Mouse (Mus musculus): ENCODE results near the gene Twsg1. TPM values are rescaled to one million over a fixed set of nuclear protein-coding genes. Genes with fewer than 3 reads are reported as not detected.

Gene Twsg1
- polyA plus RNA-seq, 1 experiment: 18.8 TPM

DNA sequence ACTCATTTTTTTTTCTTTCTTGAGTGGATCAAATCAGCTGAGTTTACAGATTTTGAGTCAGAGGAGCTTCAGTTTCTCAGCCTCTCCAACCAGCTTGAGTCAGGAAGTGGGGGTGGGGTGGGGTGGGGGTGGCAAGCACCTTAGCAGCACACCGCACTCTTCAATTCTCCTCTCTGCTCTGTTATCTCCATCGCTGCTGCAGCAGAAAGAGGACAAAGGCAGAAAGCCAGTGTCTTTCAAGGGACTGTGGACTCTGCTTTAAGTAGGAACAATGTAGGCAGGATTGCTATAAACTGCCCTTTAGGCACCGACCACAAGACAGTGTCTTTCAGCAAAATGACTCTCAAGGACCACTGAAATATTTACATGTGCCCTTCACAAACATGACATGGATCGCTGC is 2.9 kb upstream of the Twsg1 start:
- Histone ChIP-seq H3K79me2 (ENCODE audit: control insufficient read depth, insufficient read depth) (peaks cover 13% of the 10 kb centered on the region), H3K4me3 (ENCODE audit: insufficient read depth, poor library complexity, severe bottlenecking) (no peak overlapping the region), H3K36me3 (ENCODE audit: control insufficient read depth, insufficient read depth) (no peaks in the 10 kb centered on the region), H3ac (ENCODE audit: control insufficient read depth, insufficient read length, low read depth) (no peak overlapping the region), H3K27me3 (ENCODE audit: control insufficient read depth, insufficient read depth, insufficient read length) (no peaks in the 10 kb centered on the region), H3K79me3 (ENCODE audit: low read depth) (no peaks in the 10 kb centered on the region)
- TF ChIP-seq MYOG (IDR thresholded peaks at IDR 0.05; ENCODE audit: control insufficient read depth, extremely low read depth, insufficient read length) (no peak), CTCF (IDR thresholded peaks at IDR 0.05; ENCODE audit: control insufficient read depth, insufficient read depth, insufficient read length) (no peak), MYOD1 (IDR thresholded peaks at IDR 0.05; ENCODE audit: control insufficient read depth, insufficient read length, low read depth) (no peak), MAX (IDR thresholded peaks at IDR 0.05) (no peak), CEBPB (IDR thresholded peaks at IDR 0.05; ENCODE audit: low read depth) (no peak), USF1 (IDR thresholded peaks at IDR 0.05; ENCODE audit: low read depth) (no peak), FOSL1 (IDR thresholded peaks at IDR 0.05; ENCODE audit: insufficient read depth, low read length, poor library complexity, severe bottlenecking) (no peak)

DNA sequence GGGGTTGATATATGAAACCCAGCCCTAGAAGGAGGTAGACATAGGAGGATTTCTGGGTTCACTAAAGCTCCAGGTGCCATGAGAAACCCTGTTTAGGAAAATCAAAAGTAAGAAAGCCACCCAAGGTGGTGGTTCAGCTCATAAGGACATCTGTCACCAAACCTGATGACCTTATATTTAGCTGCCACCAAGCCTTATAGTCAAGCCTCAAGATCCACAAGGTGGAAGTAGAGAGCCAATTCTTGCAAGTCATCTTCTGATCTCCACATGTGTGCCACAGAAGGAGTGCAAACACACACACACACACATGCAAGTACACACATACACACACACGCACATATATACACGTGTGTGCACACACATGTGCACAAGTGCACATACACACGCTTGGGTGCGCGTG is 1.1 kb upstream of the Twsg1 start:
- Histone ChIP-seq H3ac (ENCODE audit: control insufficient read depth, insufficient read length, low read depth) (no peak overlapping the region), H3K27me3 (ENCODE audit: control insufficient read depth, insufficient read depth, insufficient read length) (no peaks in the 10 kb centered on the region), H3K79me2 (ENCODE audit: control insufficient read depth, insufficient read depth) (peaks cover 19% of the 10 kb centered on the region), H3K79me3 (ENCODE audit: low read depth) (no peaks in the 10 kb centered on the region), H3K4me3 (ENCODE audit: insufficient read depth, poor library complexity, severe bottlenecking) (no peak overlapping the region), H3K36me3 (ENCODE audit: control insufficient read depth, insufficient read depth) (peaks cover 18% of the 10 kb centered on the region)
- TF ChIP-seq CTCF (IDR thresholded peaks at IDR 0.05; ENCODE audit: control insufficient read depth, insufficient read depth, insufficient read length) (peak; percentile 21), MAX (IDR thresholded peaks at IDR 0.05) (no peak)

DNA sequence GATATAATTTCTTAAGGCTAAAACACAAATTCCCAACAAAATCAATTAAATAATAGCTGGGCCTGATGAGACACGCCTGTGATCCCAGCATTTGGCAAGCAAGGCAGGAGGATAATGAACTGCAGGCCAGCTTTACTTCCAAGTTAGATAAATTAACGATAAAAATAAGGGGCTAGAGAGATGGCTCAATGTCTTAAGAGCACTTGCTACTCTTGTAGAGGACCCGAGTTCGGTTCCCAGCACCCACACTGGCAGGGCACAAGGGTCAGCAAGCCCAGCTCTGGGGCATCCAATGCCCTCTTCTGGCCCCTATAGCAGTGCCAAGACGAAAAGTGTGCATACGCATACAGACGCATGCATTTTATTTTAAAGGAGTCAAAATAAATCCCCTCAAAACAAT is 843 bp downstream of the Twsg1 start:
- Histone ChIP-seq H3K79me3 (ENCODE audit: low read depth) (no peaks in the 10 kb centered on the region), H3K79me2 (ENCODE audit: control insufficient read depth, insufficient read depth) (peaks cover 19% of the 10 kb centered on the region), H3K27me3 (ENCODE audit: control insufficient read depth, insufficient read depth, insufficient read length) (no peaks in the 10 kb centered on the region), H3ac (ENCODE audit: control insufficient read depth, insufficient read length, low read depth) (peak overlapping the region; percentile 71), H3K4me3 (ENCODE audit: insufficient read depth, poor library complexity, severe bottlenecking) (peak overlapping the region; percentile 59), H3K36me3 (ENCODE audit: control insufficient read depth, insufficient read depth) (peaks cover 22% of the 10 kb centered on the region)
- TF ChIP-seq CEBPB (IDR thresholded peaks at IDR 0.05; ENCODE audit: low read depth) (no peak), USF1 (IDR thresholded peaks at IDR 0.05; ENCODE audit: low read depth) (no peak), CTCF (IDR thresholded peaks at IDR 0.05; ENCODE audit: control insufficient read depth, insufficient read depth, insufficient read length) (no peak), MYOD1 (IDR thresholded peaks at IDR 0.05; ENCODE audit: control insufficient read depth, insufficient read length, low read depth) (no peak), FOSL1 (IDR thresholded peaks at IDR 0.05; ENCODE audit: insufficient read depth, low read length, poor library complexity, severe bottlenecking) (no peak), MAX (IDR thresholded peaks at IDR 0.05) (no peak), MYOG (IDR thresholded peaks at IDR 0.05; ENCODE audit: control insufficient read depth, extremely low read depth, insufficient read length) (no peak)

DNA sequence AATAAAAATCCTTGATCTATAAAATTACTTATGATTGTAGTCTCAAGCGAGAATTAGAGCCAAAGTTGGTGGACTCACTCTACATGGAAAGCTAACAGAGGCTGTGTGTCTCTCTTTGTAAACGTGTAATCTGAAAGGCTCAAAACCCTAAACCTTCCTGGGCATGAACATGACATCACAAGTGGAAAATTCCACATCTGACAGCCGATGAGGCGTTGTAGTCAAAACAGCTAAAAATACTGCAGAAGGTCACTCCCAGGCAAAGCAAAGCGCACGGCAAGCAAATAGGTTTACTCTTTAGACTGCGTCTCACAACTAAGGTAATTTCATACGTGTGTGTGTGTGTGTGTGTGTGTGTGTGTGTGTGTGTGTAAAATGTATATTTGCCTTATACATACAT is 3.7 kb downstream of the Twsg1 start:
- peaks cover 19% of the 10 kb centered on the region for H3K79me2 ChIP-seq (ENCODE audit: control insufficient read depth, insufficient read depth)
- peaks cover 4% of the 10 kb centered on the region for H3K79me3 ChIP-seq (ENCODE audit: low read depth)
- no peak for TF ChIP-seq CEBPB (IDR thresholded peaks at IDR 0.05; ENCODE audit: low read depth)
- TF ChIP-seq MYOD1 (IDR thresholded peaks at IDR 0.05; ENCODE audit: control insufficient read depth, insufficient read length, low read depth): no peak
- TF ChIP-seq USF1 (IDR thresholded peaks at IDR 0.05; ENCODE audit: low read depth): no peak
- no peak for TF ChIP-seq MYOG (IDR thresholded peaks at IDR 0.05; ENCODE audit: control insufficient read depth, extremely low read depth, insufficient read length)
- no peak for TF ChIP-seq FOSL1 (IDR thresholded peaks at IDR 0.05; ENCODE audit: insufficient read depth, low read length, poor library complexity, severe bottlenecking)
- no peak for TF ChIP-seq CTCF (IDR thresholded peaks at IDR 0.05; ENCODE audit: control insufficient read depth, insufficient read depth, insufficient read length)
- TF ChIP-seq MAX (IDR thresholded peaks at IDR 0.05): no peak
- no peaks in the 10 kb centered on the region for H3K27me3 ChIP-seq (ENCODE audit: control insufficient read depth, insufficient read depth, insufficient read length)
- H3K4me3 ChIP-seq (ENCODE audit: insufficient read depth, poor library complexity, severe bottlenecking): no peak overlapping the region
- H3ac ChIP-seq (ENCODE audit: control insufficient read depth, insufficient read length, low read depth): no peak overlapping the region
- peaks cover 22% of the 10 kb centered on the region for H3K36me3 ChIP-seq (ENCODE audit: control insufficient read depth, insufficient read depth)

DNA sequence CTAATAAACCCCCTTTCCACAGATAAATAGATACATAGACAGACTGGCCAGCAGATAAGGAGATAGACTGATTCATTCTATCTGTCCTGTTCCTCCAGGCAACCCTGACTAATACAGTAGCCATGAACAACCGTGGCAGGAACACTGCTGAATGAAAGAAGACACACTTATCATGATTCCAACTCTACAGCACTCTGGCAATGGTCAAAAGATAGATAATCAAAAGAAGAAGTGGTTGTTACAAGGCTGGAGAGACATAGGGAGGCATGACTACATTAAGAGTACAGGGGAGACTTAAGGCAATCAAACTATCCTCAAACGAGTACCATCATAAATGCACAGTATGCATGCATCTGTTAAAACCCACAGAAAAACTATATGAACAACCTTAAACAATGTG is 5.6 kb downstream of the Twsg1 start:
- TF ChIP-seq MYOD1 (IDR thresholded peaks at IDR 0.05; ENCODE audit: control insufficient read depth, insufficient read length, low read depth) (no peak), MYOG (IDR thresholded peaks at IDR 0.05; ENCODE audit: control insufficient read depth, extremely low read depth, insufficient read length) (no peak), FOSL1 (IDR thresholded peaks at IDR 0.05; ENCODE audit: insufficient read depth, low read length, poor library complexity, severe bottlenecking) (no peak), CEBPB (IDR thresholded peaks at IDR 0.05; ENCODE audit: low read depth) (no peak), MAX (IDR thresholded peaks at IDR 0.05) (no peak), CTCF (IDR thresholded peaks at IDR 0.05; ENCODE audit: control insufficient read depth, insufficient read depth, insufficient read length) (no peak), USF1 (IDR thresholded peaks at IDR 0.05; ENCODE audit: low read depth) (no peak)
- no peak overlapping the region for H3ac ChIP-seq (ENCODE audit: control insufficient read depth, insufficient read length, low read depth)

DNA sequence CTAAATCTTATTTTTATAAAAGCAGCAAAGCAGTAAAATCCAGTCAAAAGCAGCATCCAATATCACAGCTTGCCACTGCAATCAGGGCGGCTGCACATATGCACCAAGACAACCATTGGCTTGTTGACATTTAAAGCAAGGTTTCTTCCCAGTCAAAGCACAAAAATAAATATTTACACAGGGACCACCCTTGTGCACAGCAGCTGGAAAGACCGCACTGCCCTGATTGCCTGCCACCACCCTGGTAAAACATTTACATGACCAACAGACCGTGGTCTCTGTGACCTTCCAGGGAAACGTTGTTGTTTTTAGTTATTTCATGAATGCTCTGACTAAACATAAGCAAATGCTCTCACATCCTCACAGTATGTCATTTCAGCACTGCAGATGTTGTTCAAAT is 8.6 kb downstream of the Twsg1 start:
- Histone ChIP-seq H3ac (ENCODE audit: control insufficient read depth, insufficient read length, low read depth) (no peak overlapping the region), H3K36me3 (ENCODE audit: control insufficient read depth, insufficient read depth) (peaks cover 7% of the 10 kb centered on the region), H3K4me3 (ENCODE audit: insufficient read depth, poor library complexity, severe bottlenecking) (no peak overlapping the region), H3K79me3 (ENCODE audit: low read depth) (peaks cover 7% of the 10 kb centered on the region), H3K79me2 (ENCODE audit: control insufficient read depth, insufficient read depth) (peaks cover 24% of the 10 kb centered on the region), H3K27me3 (ENCODE audit: control insufficient read depth, insufficient read depth, insufficient read length) (no peaks in the 10 kb centered on the region)
- TF ChIP-seq MYOG (IDR thresholded peaks at IDR 0.05; ENCODE audit: control insufficient read depth, extremely low read depth, insufficient read length) (no peak), MYOD1 (IDR thresholded peaks at IDR 0.05; ENCODE audit: control insufficient read depth, insufficient read length, low read depth) (no peak), USF1 (IDR thresholded peaks at IDR 0.05; ENCODE audit: low read depth) (no peak), FOSL1 (IDR thresholded peaks at IDR 0.05; ENCODE audit: insufficient read depth, low read length, poor library complexity, severe bottlenecking) (no peak), MAX (IDR thresholded peaks at IDR 0.05) (no peak), CTCF (IDR thresholded peaks at IDR 0.05; ENCODE audit: control insufficient read depth, insufficient read depth, insufficient read length) (no peak), CEBPB (IDR thresholded peaks at IDR 0.05; ENCODE audit: low read depth) (no peak)

More for the DNA sequence above, 5.6 kb downstream of the Twsg1 start:
- Histone ChIP-seq H3K27me3 (ENCODE audit: control insufficient read depth, insufficient read depth, insufficient read length) (no peaks in the 10 kb centered on the region), H3K36me3 (ENCODE audit: control insufficient read depth, insufficient read depth) (peaks cover 22% of the 10 kb centered on the region), H3K79me2 (ENCODE audit: control insufficient read depth, insufficient read depth) (peaks cover 30% of the 10 kb centered on the region), H3K4me3 (ENCODE audit: insufficient read depth, poor library complexity, severe bottlenecking) (no peak overlapping the region), H3K79me3 (ENCODE audit: low read depth) (peaks cover 7% of the 10 kb centered on the region)

All from C2C12 (cell line).